Mouse (Mus musculus) liver, embryonic 12.5 days (tissue): ENCODE measurements at regions not wholly inside any gene's neighbourhood (a gene's known extent, or its start where the extent isn't known, plus 50 kb on each side); places are given as distances from the start of the nearest gene placed in this dataset.
"Not testable (repeated sequence)": the region's sequence is repeated elsewhere in the genome, so short reads cannot be mapped to it uniquely, and the experiment has no call there.

ENCODE experiments used
- ATAC-seq: fragments of 200-750 bp; cut with Nextera tagmentation; 2 replicates; pipeline ENCODE4 v1.8.0; 2017; ENCODE audit warnings: moderate number of reproducible peaks, mild to moderate bottlenecking, moderate library complexity
- H3K27ac ChIP-seq: fragments of 300-500 bp; sonication (generic); 2 replicates; pipeline ENCODE4 v1.5.1; 2016; ENCODE audit warnings: mild to moderate bottlenecking
- H3K27me3 ChIP-seq: fragments of 300-500 bp; sonication (generic); replicated peaks from 2 replicates; pipeline ENCODE4 v1.6.1; 2016; ENCODE audit warnings: mild to moderate bottlenecking, moderate library complexity
- H3K36me3 ChIP-seq: fragments of 300-500 bp; sonication (generic); 2 replicates; pipeline ENCODE4 v1.6.1; 2016; ENCODE audit warnings: mild to moderate bottlenecking, moderate library complexity
- H3K4me1 ChIP-seq: fragments of 300-500 bp; sonication (generic); 2 replicates; pipeline ENCODE4 v1.6.1; 2016
- H3K4me2 ChIP-seq: fragments of 300-500 bp; sonication (generic); 2 replicates; pipeline ENCODE4 v1.6.1; 2016; ENCODE audit warnings: mild to moderate bottlenecking, moderate library complexity
- H3K4me3 ChIP-seq: fragments of 300-500 bp; sonication (generic); 2 replicates; pipeline ENCODE4 v1.5.1; 2016; ENCODE audit warnings: mild to moderate bottlenecking, moderate library complexity
- H3K9ac ChIP-seq: fragments of 300-500 bp; sonication (generic); 2 replicates; pipeline ENCODE4 v1.6.1; 2016; ENCODE audit warnings: mild to moderate bottlenecking, moderate library complexity
- H3K9me3 ChIP-seq: fragments of 300-500 bp; sonication (generic); replicated peaks from 2 replicates; pipeline ENCODE4 v1.6.1; 2016; ENCODE audit warnings: mild to moderate bottlenecking, moderate library complexity
- WGBS: fragments of 180-500 bp; shearing (Covaris S2); methylation state at CpG from one replicate; pipeline ENCODE4 v1.1.7; 2016; ENCODE audit not compliant: insufficient replicate concordance; 5-methylcytosine and 5-hydroxymethylcytosine counted together

DNA sequence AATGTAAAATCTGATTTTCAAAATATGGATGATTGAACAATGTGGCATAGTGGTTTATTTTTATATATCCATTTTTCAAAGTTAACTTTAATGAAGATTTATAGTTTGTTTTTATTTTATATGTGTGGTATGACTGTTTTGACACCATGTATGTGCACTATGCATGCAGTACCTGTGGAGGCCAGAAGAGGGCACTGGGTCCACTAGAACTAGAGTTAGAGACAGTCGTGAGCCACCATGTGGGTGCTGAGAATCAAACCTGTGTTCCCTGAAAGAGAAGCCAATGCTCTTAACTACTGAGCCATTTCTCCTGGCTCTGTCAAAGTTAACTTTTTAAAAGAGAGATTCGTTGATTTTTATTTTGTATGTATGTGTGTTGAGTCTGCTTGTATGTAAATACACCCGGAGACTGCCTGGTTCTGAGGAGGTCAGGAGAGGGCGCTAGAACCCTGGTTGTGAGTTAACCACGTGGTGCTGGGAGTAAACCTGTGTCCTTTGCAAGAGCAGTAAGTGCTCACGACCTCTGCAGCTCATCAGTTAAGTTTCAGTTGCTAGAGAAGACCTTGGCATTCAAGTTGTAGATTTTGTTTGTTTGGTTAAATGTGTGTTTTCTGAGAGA is 266.3 kb upstream of the Nr5a2 start:
- Histone ChIP-seq H3K4me3 (no peak overlapping the region), H3K27me3 (no peaks in the 10 kb centered on the region), H3K27ac (no peak overlapping the region), H3K9ac (no peak overlapping the region), H3K9me3 (no peaks in the 10 kb centered on the region), H3K4me1 (peaks cover 9% of the 10 kb centered on the region), H3K4me2 (no peak overlapping the region), H3K36me3 (no peaks in the 10 kb centered on the region)
- no peak for ATAC-seq
- 65% methylated on average over 6 of the region's 6 CpGs for WGBS

DNA sequence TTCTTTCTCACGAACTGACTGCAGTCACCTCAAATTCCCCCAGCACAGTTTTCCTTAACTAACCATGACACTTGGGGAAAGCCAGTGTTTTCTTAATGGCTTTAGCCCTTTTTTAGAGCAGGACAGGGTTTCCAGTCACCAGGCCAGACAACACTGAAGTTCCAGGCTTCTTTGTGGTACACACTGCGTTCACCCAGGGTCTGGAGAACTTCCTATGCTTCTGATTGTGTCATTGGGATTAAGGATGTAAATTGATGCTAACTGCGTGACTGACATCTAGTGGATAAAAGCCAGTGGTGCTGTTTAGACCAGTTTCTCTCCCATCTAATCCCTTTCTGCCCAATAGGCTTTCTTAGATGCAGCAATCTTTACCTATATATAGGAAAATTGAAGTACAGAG is 265.2 kb upstream of the Nr5a2 start:
- 25% methylated on average over 3 of the region's 3 CpGs for WGBS
- Histone ChIP-seq H3K4me1 (peaks cover 11% of the 10 kb centered on the region), H3K27ac (no peak overlapping the region), H3K36me3 (no peaks in the 10 kb centered on the region), H3K9ac (no peak overlapping the region), H3K27me3 (peaks cover 8% of the 10 kb centered on the region; the same call in 1 of the 2 replicates), H3K9me3 (no peaks in the 10 kb centered on the region), H3K4me3 (no peak overlapping the region), H3K4me2 (no peak overlapping the region)
- no peak for ATAC-seq

DNA sequence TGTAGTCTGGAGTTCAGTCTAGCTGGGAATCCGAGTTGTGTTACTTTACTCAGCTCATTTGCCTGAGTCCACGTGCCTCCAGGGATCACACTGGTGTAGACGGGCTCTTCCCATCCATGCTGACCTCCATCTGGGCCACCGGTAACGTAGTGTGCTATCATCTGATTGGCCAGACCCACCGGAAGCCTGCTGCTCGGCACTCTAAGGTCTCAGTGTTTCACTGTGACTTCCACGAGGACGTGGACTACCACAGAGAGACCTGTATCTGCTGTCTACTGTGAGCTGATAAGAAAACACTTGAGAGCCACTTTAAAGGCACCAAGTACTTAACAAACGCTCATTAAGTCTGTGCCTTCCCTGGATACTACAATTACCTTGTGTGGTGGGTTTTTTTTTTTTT is 262.8 kb upstream of the Nr5a2 start:
- Histone ChIP-seq H3K4me1 (peaks cover 11% of the 10 kb centered on the region), H3K27ac (no peak overlapping the region), H3K9me3 (no peaks in the 10 kb centered on the region), H3K4me3 (no peak overlapping the region), H3K36me3 (no peaks in the 10 kb centered on the region), H3K27me3 (peaks cover 8% of the 10 kb centered on the region; the same call in 1 of the 2 replicates), H3K4me2 (peak overlapping the region; percentile 20), H3K9ac (no peak overlapping the region)
- ATAC-seq, result peak; percentile 30; the same call in 1 of the 2 replicates
- WGBS, result 23% methylated on average over 10 of the region's 10 CpGs

DNA sequence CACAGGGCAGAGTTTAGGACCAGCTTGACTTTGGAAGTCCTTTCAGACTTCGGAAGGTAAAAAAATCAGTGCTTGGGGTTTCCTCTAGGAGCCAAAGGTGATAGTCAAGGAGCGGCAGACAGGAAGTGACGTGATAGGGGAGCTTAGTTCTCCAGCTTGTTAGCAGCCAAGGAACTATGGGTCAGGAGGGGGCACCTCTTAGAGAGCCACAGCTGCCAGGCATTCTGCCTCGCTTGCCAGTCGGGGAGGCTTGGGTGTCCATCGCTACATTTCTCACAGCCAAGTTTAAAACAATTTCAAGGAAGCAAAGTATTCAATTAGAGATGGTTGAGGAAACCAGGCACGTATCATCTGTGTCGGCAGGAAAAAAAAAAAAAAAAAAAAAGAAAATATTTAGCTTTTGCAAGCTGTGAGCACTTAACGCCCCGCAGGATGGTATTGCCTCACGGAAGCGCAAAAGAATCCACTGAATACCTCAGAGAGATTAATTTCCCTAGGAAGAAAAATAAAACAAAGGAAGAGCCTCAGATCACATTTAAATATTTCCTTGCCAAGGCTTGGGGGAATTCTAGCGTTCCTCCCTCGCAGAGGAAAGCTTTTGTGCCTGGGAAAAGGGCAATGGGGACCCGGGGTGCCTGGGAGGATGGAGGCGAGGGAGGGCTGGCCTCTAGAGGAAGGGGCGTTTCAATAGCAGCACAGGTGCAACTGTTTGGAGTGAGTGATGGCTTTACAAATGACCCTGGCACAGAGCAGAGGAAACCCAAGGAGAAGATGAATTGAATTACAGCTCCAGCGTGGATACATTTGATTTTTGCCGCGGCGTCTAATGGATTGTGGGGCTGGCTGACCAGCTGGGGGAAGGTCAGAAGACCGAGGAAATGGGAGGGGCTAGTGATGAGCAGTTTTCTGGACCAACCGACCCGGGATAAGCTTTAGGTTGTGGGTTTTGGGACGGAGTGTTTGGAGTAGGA is 261.1 kb upstream of the Nr5a2 start:
- Histone ChIP-seq H3K9ac (no peak overlapping the region), H3K9me3 (no peaks in the 10 kb centered on the region), H3K4me2 (peak overlapping the region; percentile 56), H3K27me3 (peaks cover 8% of the 10 kb centered on the region; the same call in 1 of the 2 replicates), H3K27ac (no peak overlapping the region), H3K4me1 (peaks cover 11% of the 10 kb centered on the region), H3K4me3 (peak overlapping the region; percentile 13; the same call in 1 of the 2 replicates), H3K36me3 (no peaks in the 10 kb centered on the region)
- 16% methylated on average over 25 of the region's 25 CpGs for WGBS
- no peak for ATAC-seq

DNA sequence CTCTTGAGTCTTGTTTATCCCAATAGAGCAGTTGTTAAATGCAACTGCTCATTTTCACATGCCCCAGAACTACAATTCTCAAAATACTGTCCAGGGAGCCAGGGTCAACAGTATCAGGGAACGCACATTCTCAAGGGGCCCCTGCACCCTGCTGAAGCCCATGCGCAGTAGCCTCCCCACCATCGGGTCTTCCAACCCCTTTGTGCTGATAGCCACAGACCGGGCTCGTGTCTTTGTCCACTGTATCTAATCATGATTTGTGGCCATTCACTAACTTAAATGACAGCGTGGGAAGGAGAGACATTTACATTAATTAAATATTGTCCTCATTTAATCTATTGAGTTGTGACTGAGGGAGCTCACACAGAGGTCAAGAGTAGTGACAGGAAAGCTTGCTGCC is 260.0 kb upstream of the Nr5a2 start:
- H3K4me3 ChIP-seq, result no peak overlapping the region
- H3K4me1 ChIP-seq, result peaks cover 11% of the 10 kb centered on the region
- no peak overlapping the region for H3K27ac ChIP-seq
- 66% methylated on average over 6 of the region's 6 CpGs for WGBS
- no peak overlapping the region for H3K4me2 ChIP-seq
- ATAC-seq, result no peak
- no peaks in the 10 kb centered on the region for H3K9me3 ChIP-seq
- H3K9ac ChIP-seq, result no peak overlapping the region
- H3K27me3 ChIP-seq, result peaks cover 8% of the 10 kb centered on the region; the same call in 1 of the 2 replicates
- H3K36me3 ChIP-seq, result no peaks in the 10 kb centered on the region

DNA sequence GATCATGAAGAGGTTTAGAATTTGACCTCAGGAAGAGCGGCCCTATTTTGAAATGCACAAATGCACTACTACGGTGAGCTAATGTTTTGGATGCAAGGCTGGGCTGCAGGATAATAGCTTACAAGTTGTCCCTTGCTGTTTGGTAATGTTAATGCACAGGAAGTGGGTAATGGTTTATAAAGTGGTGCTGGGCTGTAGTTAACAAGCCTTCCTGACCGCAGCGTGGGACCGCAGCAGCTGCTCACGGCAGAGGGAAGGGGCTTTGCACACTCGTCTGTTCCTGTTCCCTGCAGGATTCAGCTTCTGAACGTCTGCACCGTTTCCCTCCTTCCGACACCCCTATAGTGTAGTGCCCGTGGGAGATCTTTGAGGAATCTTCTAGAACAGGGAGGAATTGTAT is 258.4 kb upstream of the Nr5a2 start:
- no peak overlapping the region for H3K4me3 ChIP-seq
- WGBS, result 65% methylated on average over 11 of the region's 11 CpGs
- H3K9me3 ChIP-seq, result no peaks in the 10 kb centered on the region
- H3K4me2 ChIP-seq, result no peak overlapping the region
- H3K27ac ChIP-seq, result no peak overlapping the region
- no peak for ATAC-seq
- H3K4me1 ChIP-seq, result peaks cover 19% of the 10 kb centered on the region
- H3K9ac ChIP-seq, result no peak overlapping the region
- no peaks in the 10 kb centered on the region for H3K36me3 ChIP-seq
- peaks cover 8% of the 10 kb centered on the region; the same call in 1 of the 2 replicates for H3K27me3 ChIP-seq

DNA sequence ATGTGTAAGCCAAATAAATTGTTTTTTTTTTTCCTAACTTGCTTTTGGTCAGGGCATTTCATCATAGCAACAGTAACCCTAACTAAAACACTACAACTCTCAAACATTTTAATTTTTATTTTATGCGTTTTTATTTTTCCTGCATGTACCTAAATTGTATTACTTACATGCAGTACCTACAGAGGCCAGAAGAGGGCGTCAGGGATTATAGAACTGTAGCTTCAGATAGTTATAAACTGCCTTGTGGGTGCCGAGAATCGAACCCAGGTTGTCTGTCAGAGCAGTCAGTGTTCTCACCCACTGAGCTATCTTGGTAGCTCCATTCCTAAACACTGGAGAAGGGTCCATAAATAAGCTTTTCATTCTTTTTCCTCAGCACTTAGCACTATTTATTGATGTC is 257.8 kb upstream of the Nr5a2 start:
- H3K9ac ChIP-seq, result no peak overlapping the region
- H3K9me3 ChIP-seq, result no peaks in the 10 kb centered on the region
- peaks cover 19% of the 10 kb centered on the region for H3K4me1 ChIP-seq
- H3K27me3 ChIP-seq, result peaks cover 8% of the 10 kb centered on the region; the same call in 1 of the 2 replicates
- no peak for ATAC-seq
- no peaks in the 10 kb centered on the region for H3K36me3 ChIP-seq
- no peak overlapping the region for H3K4me3 ChIP-seq
- WGBS, result 56% methylated on average over 4 of the region's 4 CpGs
- no peak overlapping the region for H3K4me2 ChIP-seq
- H3K27ac ChIP-seq, result no peak overlapping the region

DNA sequence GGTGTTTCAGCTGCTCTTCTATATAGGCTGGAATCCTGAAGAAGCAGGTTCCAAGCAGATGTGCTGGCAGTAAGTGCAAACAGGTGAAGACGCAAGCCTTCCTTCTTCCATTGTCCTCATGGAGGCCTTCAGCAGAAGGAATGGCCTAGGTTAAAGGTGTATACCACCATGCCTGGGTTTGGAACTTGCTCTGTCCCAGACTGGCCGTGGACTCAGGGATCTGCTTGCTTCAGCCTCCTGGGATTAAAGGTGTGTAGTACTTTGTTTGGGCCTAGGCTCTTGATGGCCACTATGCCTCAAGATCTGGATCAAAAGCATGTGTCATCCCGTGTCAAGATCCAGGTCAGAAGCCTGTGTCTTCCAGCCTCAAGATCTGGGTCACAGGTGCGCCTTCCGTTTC is 257.0 kb upstream of the Nr5a2 start:
- H3K27me3 ChIP-seq, result peaks cover 8% of the 10 kb centered on the region; the same call in 1 of the 2 replicates
- no peak overlapping the region for H3K9ac ChIP-seq
- H3K9me3 ChIP-seq, result no peaks in the 10 kb centered on the region
- no peak overlapping the region for H3K4me2 ChIP-seq
- no peak overlapping the region for H3K4me3 ChIP-seq
- ATAC-seq, result no peak
- peaks cover 23% of the 10 kb centered on the region for H3K4me1 ChIP-seq
- H3K27ac ChIP-seq, result no peak overlapping the region
- no peaks in the 10 kb centered on the region for H3K36me3 ChIP-seq
- 79% methylated on average over 5 of the region's 5 CpGs for WGBS

DNA sequence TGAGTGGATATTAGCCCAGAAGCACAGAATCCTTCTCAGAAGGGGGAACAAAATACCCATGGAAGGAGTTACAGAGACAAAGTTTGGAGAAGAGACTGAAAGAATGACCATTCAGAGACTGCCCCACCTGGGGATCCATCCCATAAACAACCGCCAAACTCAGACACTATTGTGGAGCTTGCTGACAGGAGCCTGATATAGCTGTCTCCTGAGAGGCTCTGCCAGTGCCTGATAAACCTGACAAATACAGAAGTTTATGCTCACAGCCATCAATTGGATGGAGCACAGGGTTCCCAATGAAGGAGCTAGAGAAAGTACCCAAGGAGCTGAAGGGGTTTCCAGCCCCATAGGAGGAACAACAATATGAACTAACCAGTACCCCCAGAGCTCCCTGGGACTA is 254.1 kb upstream of the Nr5a2 start:
- 19% methylated on average over 1 of the region's 1 CpGs for WGBS
- H3K27me3 ChIP-seq, H3K9me3 ChIP-seq, H3K9ac ChIP-seq, H3K36me3 ChIP-seq, H3K4me2 ChIP-seq, H3K4me3 ChIP-seq, H3K27ac ChIP-seq: not testable (repeated sequence)
- peak; percentile 51; the same call in 1 of the 2 replicates for ATAC-seq
- peaks cover 18% of the 10 kb centered on the region for H3K4me1 ChIP-seq

DNA sequence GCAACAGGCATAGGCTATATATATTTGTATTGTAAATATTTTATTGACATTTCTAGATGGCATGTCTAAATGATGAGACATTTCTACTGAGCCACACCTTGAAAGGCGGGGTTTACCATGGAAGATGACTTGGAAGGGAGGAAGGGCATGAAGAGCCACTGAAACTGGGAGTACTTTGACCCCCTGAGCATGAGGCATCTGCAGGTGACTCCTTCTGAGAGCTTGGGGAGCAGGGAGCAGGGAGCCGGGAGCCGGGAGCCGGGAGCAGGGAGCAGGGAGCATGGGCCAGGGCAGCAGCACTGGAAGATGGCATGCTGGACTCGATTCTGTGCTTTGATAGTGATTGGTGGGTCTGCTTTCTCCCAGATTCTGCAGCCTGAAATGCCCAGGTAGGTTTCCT is 253.5 kb upstream of the Nr5a2 start:
- H3K4me1 ChIP-seq, result peaks cover 18% of the 10 kb centered on the region
- no peak for ATAC-seq
- H3K27ac ChIP-seq, result 0 out of 2 replicates have a peak overlapping the region, but pooled peaks have one; percentile 45
- H3K4me3 ChIP-seq, result no peak overlapping the region
- no peak overlapping the region for H3K9ac ChIP-seq
- WGBS, result 79% methylated on average over 5 of the region's 5 CpGs
- no peaks in the 10 kb centered on the region for H3K36me3 ChIP-seq
- H3K9me3 ChIP-seq, result no peaks in the 10 kb centered on the region
- H3K27me3 ChIP-seq, result no peaks in the 10 kb centered on the region
- H3K4me2 ChIP-seq, result no peak overlapping the region

DNA sequence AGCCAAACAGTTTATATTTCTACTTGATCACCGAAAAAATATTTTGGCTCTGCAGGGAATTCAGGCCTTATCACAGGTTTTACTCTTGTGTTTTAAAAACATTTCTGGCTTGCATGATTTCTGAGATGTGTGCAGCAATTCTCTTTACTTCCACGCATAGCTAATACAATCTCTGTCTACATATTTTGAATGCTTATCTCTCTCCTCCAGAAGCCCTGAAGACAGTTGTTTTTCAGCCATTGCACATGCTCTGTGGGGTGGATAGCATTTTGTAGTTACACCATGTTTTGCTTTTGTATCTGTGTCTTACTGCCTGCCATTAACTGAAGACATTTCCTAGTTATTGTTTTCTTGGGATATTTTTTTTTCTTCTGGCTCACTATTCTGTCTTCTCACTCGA is 252.6 kb upstream of the Nr5a2 start:
- Histone ChIP-seq H3K4me2 (no peak overlapping the region), H3K27ac (0 out of 2 replicates have a peak overlapping the region, but pooled peaks have one; percentile 10), H3K9ac (no peak overlapping the region), H3K4me1 (peaks cover 18% of the 10 kb centered on the region), H3K4me3 (no peak overlapping the region), H3K9me3 (no peaks in the 10 kb centered on the region), H3K27me3 (no peaks in the 10 kb centered on the region), H3K36me3 (no peaks in the 10 kb centered on the region)
- peak; percentile 79 for ATAC-seq
- WGBS, result 26% methylated on average over 3 of the region's 3 CpGs

DNA sequence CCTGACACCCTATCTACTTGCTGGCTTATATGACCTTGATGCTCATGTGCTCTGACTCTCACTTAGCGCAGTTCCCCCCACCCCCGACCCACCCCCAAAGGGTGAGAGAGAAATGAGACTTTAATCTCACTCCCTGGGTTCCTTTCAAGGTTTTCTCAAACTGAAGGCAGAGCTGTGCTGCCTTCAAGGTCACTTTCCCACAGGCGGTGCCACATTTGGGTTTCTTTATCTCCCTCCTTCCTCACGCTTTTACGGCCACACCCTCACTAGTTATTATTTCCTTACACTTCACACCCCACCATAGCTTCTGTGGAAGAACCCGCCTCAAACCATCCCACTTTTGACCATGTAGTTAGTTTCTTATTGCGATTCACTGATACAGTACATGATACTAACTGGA is 244.1 kb upstream of the Nr5a2 start:
- no peaks in the 10 kb centered on the region for H3K36me3 ChIP-seq
- no peak overlapping the region for H3K4me3 ChIP-seq
- 48% methylated on average over 7 of the region's 7 CpGs for WGBS
- no peak overlapping the region for H3K9ac ChIP-seq
- peaks cover 4% of the 10 kb centered on the region; the same call in 1 of the 2 replicates for H3K4me1 ChIP-seq
- H3K9me3 ChIP-seq, result no peaks in the 10 kb centered on the region
- ATAC-seq, result no peak
- H3K27me3 ChIP-seq, result no peaks in the 10 kb centered on the region
- H3K27ac ChIP-seq, result no peak overlapping the region
- no peak overlapping the region for H3K4me2 ChIP-seq
